Mouse (Mus musculus): ENCODE measurements around the gene Fxyd4. TPM values are rescaled to one million over a fixed set of nuclear protein-coding genes. Genes with fewer than 3 reads are reported as not detected.

Fxyd4 gene
- not detected for total RNA-seq (2021)
- long read RNA-seq, experiment 1, result 0 reads
- long read RNA-seq, experiment 2, result 0 reads

- DNase-seq, result no peak
- intact Hi-C loops (cut with DNase I), result loop anchor here (10.0 kb wide), 1 partner anchor 437 kb away; no protein-coding TSS in a partner anchor
Observed at GRCm38 (mm10) chr6:117937222-117937932, at the start of gene Fxyd4. TSS of gene Fxyd4 (minus strand) at chr6:117937692.

GRCm38 (mm10) chr6:117987173-117987572 lies 49.7 kb upstream of the Fxyd4 start:
- intact Hi-C loops (cut with DNase I), result no loop called here
- no peak for DNase-seq

DNA sequence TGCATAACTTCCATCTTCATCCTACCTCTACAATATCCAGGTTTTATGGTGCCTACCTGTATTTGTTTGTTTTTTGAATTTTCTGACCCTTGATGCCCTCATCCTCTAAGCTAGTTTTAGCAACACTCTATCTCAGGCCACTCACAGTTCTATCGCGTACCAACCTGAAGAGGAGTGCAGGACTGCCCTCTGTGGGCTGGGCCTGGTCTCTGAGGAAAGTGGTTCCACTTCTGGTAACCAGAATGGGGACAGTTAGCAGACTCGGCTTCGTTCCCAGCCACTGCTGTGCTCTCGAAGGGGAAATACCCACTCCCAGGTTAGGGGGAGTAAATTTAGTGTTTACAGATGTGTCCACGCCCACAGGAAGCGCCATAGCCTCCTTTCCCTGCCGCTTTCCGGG lies 29.2 kb upstream of the Fxyd4 start:
- intact Hi-C loops (cut with DNase I), result no loop called here
- no peak for DNase-seq

DNA sequence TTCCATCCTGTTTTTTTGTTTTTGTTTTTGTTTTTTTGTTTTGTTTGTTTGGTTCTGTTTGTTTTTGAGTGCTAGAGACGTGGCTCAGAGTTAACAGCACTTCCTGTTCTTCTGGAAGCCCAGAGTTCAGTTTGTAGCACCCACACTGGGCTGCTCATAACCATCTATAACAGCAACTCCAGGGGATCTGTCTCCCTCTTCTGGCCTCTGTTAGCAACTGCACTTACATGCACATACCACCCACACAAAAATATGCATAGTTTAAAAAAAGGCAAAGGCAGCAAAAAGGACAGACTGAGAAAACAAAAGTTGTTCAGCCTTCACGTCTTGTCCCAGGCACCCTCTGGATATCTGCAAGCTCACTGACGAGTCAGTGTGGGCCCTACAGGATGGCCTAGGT lies 25.7 kb upstream of the Fxyd4 start:
- DNase-seq, result no peak
- intact Hi-C loops (cut with DNase I), result no loop called here

DNA sequence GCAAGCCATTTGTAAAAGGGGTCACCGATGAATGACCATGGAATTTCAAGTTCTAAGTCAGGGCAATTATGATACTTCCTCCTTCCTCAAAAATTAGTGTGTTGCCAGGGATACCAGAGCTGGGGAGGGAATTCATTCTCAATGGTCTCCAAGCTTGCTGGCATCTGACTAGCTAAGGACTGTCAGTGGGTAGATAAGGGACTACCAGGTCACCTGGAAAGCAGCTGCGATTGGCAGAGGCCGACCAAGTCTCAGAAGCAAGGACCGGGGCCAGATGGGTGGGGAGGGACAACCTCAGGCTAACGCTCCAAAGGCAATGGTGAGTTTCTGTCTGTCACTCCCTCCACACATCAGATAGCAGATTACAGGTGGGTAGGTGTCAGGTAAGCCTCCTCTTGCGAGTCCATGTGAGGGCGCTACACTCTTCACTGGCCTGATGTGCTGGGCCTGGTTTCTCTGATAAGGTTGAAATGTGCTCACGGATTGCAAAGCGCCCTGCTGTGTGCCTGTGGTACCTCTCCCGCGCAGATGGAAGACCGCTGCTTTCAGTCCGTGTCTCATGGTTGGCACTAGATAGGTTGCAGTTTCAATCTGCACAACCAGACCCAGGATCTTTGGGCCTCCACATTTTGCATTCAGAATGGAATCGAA lies 19.5 kb upstream of the Fxyd4 start:
- no peak for DNase-seq
- intact Hi-C loops (cut with DNase I), result no loop called here

DNA sequence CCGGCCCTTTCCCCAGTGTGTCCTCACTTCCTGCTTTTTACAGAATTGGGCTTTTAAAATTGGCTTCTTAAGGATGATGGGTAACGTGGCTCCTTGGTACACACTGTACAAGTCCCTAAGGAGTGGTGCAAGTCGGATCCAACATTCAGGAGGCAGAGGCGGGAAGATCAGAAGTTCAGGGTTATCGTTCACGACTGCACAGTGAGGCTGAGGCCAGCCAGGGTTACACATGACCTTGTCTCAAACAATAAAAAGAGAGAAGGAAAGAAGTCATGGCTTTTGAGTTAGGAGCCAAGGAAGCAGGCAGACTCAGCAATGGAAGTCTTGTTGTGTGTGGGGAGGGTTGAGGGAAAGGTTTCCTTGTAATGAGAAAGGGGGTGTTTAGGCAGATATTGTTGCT lies 18.7 kb upstream of the Fxyd4 start:
- intact Hi-C loops (cut with DNase I), result no loop called here
- DNase-seq, result no peak

GRCm38 (mm10) chr6:117952330-117952729 lies 14.8 kb upstream of the Fxyd4 start:
- DNase-seq, result no peak
- intact Hi-C loops (cut with DNase I), result no loop called here

GRCm38 (mm10) chr6:117943899-117944298 lies 6.4 kb upstream of the Fxyd4 start:
- intact Hi-C loops (cut with DNase I), result no loop called here
- no peak for DNase-seq

DNA sequence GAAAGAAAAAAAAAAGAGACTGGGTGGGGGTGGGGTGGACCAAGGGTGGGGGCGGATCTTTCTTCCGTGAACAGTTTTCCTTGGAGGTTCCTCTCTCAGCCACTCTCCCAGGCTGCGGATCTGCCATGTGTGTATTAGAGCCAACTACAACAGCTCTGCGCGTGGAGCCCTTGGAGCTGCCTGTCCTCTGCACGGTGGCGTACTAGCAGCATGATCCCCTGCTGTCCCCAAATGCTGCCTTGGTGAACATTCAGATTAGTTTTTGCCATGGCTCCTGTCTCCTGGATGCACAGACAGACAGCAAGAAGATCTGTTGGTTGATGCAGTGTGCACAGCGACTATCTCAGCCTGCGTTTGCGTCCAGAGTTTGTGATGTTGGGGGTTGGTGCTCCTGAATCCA lies 5.3 kb upstream of the Fxyd4 start:
- intact Hi-C loops (cut with DNase I), result no loop called here
- no peak for DNase-seq

GRCm38 (mm10) chr6:117938951-117939350 lies 1.5 kb upstream of the Fxyd4 start:
- no peak for DNase-seq
- intact Hi-C loops (cut with DNase I), result loop anchor here (10.0 kb wide), 1 partner anchor 436 kb away; no protein-coding TSS in a partner anchor

- DNase-seq, result no peak
- intact Hi-C loops (cut with DNase I), result loop anchor here (10.0 kb wide), 1 partner anchor 439 kb away; no protein-coding TSS in a partner anchor
Observed at GRCm38 (mm10) chr6:117935681-117936612, 1.5 kb downstream of the Fxyd4 start.

DNA sequence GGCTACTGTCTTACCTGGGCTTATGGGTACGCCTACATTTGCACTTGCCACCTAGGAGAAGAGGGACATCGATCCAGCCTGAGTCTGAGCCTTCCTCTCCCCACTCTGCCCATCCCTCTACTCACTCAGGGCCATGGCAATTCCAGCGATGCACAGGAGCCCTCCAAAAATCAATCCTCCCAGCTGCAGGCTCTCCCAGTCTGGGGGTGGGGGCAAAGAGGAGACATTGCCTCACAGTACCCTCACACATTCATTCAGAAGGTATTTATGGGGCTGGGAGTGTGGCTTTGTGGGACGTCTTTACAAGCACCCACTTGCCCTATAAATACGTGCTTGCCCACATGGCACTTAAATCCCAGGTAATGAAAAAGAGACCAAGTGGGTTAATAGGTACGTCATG lies 3.2 kb downstream of the Fxyd4 start:
- intact Hi-C loops (cut with DNase I), result loop anchor here (10.0 kb wide), 1 partner anchor 440 kb away; no protein-coding TSS in a partner anchor

DNA sequence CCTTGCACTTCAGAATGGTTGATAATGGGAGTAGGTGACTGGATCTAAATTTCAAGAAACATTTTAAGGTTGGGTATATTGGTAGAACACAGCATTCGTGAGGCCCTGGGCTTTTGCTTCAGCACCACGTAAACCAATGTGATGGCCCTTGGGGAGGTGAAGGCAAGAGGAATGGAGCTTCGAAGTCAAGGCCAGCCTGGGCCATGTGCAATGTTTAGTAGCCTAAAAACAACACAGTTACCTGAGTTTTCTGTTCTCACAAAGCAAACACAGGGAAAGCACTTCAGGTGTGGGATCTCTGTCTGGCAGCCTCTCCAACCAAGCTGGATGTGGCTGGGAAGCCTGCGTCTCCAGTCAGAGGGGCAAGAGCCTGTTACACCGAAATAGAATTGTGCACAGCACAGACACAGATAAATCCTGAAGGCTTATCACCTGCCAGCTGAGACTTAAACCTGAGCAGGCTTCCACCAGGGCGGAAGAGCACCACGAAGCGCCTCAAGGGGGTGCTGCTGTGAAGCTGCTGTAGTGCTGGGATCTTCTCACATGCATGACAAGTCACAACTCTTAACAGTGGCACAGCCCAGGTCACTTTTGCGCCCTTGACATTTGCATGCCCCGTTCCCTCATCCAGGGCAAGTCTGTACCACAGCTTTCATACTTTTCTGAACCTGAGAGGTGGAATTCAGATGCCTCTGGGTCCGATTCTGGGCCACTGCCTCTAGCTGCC lies 5.0 kb downstream of the Fxyd4 start:
- no peak for DNase-seq
- intact Hi-C loops (cut with DNase I), result loop anchor here (10.0 kb wide), 1 partner anchor 442 kb away; no protein-coding TSS in a partner anchor

More for the DNA sequence above, 3.2 kb downstream of the Fxyd4 start:
- no peak for DNase-seq

- intact Hi-C loops (cut with DNase I), result loop anchor here (10.0 kb wide), 1 partner anchor 445 kb away; no protein-coding TSS in a partner anchor
- DNase-seq, result no peak
Observed at GRCm38 (mm10) chr6:117929945-117930655, 7.4 kb downstream of the Fxyd4 start.

DNA sequence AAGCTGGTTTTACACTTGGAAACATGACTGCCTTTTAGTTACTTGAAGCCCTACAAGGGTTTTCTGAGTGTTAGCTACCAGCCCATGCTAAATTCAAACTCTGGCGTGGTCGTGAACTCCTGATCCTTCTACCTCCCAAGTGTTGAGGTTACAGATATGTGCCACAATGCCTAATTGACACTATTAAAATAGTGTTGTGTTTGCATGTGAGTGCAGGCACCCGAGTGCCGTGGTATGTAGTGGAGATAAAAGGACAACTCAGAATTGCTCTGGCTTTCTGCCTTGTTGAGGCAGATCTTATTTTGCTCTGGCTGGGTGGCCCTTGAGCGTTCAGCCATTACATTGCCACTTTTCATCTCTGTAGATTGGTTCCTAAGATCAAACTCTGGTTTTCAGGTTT lies 8.7 kb downstream of the Fxyd4 start:
- intact Hi-C loops (cut with DNase I), result no loop called here
- no peak for DNase-seq

DNA sequence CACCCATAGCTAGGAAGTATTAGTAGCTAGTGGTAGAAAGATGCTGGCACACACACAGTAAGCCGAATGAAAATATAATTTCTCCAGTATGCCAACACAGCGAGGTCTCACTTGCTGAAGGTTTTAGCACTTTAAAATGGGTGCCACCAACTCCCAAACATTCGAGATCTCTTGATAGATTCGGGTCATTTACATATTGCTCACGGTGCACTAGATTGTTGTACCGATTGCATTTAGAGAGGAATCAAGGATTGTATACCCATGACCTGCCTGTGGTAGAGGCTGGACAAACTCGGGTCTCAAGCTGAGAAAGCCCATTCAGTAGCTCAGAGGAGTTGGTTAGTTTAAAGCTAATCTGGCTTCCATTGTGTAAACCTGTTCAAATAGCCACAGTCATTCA lies 9.5 kb downstream of the Fxyd4 start:
- intact Hi-C loops (cut with DNase I), result no loop called here
- DNase-seq, result no peak

- no peak for DNase-seq
- intact Hi-C loops (cut with DNase I), result no loop called here
Observed at GRCm38 (mm10) chr6:117926871-117927491, 10.5 kb downstream of the Fxyd4 start.

DNA sequence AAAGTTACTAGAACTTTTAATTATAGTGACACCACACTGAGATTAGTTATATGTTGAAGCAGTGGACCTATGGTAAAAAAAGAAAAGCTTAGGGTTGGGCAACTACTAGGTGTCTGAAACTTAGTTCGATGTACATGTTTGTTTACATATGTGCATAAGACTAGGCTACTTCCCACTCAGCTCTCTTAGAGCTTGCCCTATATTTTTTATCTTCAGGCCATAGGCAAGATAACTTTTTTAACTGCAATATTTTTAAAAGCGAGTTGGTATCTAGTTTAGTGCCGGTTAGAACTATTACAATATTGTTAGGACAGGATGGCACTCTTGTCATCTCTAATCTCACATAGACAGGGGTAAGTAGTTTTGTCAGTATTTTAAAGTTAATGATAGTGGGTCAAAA lies 15.5 kb downstream of the Fxyd4 start:
- intact Hi-C loops (cut with DNase I), result loop anchor here (5.0 kb wide), 1 partner anchor 65 kb away; no protein-coding TSS in a partner anchor
- no peak for DNase-seq

Data from gastrocnemius, postnatal 36 days (tissue).